Mouse (Mus musculus): ENCODE measurements around the gene Tm9sf4.

DNA sequence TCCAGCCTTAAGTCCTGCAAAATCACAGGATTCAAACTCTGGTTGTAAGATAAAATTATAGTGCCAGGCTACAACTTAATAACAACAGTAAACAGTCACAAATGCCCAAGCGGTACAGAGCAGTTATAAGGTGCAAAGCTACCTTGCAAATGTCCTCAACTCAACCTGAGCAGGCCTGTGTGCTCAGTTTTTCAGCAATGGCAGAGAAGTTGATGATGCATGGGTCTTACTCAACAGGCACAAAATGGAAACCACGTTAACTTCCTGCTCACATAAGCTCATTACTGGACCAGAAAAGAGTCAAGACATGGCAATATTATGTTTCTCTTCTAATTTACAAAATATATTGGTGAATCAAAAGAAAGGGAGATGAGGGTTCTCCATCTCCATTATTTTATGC, 61.5 kb downstream of the Tm9sf4 start:
- no peak for TF ChIP-seq GATA1 (IDR thresholded peaks at IDR 0.05; ENCODE audit: low read length)
- TF ChIP-seq TAL1 (IDR thresholded peaks at IDR 0.05; ENCODE audit: low read length): no peak
